ENCODE assay signal across 19 mouse cellular contexts in the genomic region with DNA sequence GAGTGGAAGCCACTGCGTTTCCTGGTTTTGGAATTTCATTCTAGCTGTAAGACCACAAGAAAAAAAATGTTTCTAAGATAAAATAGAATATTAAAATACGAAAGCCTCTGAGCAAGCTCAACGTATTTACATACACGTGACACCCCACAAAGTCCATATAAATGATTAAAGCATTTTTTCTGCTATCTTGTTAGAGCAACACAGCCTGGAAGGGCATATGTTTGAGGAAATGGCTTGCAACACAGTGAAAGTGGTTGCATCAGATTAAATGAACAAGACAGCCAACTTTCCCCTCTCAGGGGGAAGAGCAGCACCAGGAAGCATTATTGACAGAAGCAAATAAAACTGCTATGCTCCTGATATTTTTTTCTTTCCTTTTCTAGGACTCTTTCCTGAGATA.
"Had no signal": no experiment of that assay in that cellular context is flagged by ENCODE, and none has a peak within 500 bp of the region (broad histone marks: within the 10 kb centered on the region; RNA-seq: fewer than 3 reads in every experiment).

No protein-coding gene starts in this region.

- H3K27me3 ChIP-seq: limb, embryonic 12.5 days; limb, embryonic 15.5 days; liver, embryonic 13.5 days; midbrain, embryonic 12.5 days; neural tube, embryonic 12.5 days; neural tube, embryonic 15.5 days; stomach, embryonic 15.5 days had no signal

- H3K4me2 ChIP-seq: limb, embryonic 12.5 days; limb, embryonic 15.5 days; liver, embryonic 13.5 days; lung, embryonic 14.5 days; midbrain, embryonic 12.5 days; neural tube, embryonic 12.5 days; neural tube, embryonic 15.5 days; stomach, embryonic 15.5 days had no signal

- H3K9ac ChIP-seq: limb, embryonic 12.5 days; limb, embryonic 15.5 days; liver, embryonic 13.5 days; lung, embryonic 14.5 days; midbrain, embryonic 12.5 days; neural tube, embryonic 12.5 days; neural tube, embryonic 15.5 days; stomach, embryonic 15.5 days had no signal

- H3K4me3 ChIP-seq: limb, embryonic 12.5 days; limb, embryonic 15.5 days; liver, embryonic 13.5 days; midbrain, embryonic 12.5 days; neural tube, embryonic 12.5 days; neural tube, embryonic 15.5 days; stomach, embryonic 15.5 days had no signal

- H3K27ac ChIP-seq: limb, embryonic 12.5 days; limb, embryonic 15.5 days; liver, embryonic 13.5 days; macrophage; midbrain, embryonic 12.5 days; neural tube, embryonic 12.5 days; neural tube, embryonic 15.5 days; stomach, embryonic 15.5 days had no signal

- ATAC-seq: intestine, postnatal 0 days; lung, postnatal 0 days had no signal

- H3K36me3 ChIP-seq: limb, embryonic 12.5 days; limb, embryonic 15.5 days; liver, embryonic 13.5 days; midbrain, embryonic 12.5 days; neural tube, embryonic 12.5 days; neural tube, embryonic 15.5 days; stomach, embryonic 15.5 days had no signal

- H3K9me3 ChIP-seq: limb, embryonic 12.5 days; limb, embryonic 15.5 days; midbrain, embryonic 12.5 days; neural tube, embryonic 12.5 days; neural tube, embryonic 15.5 days; stomach, embryonic 15.5 days had no signal

- DNase-seq: kidney, adult 2 months; kidney, postnatal 10 days; kidney, postnatal 4 days; left cerebral cortex, postnatal 4 days; liver, embryonic 13.5 days; lung, embryonic 14.5 days; retina, postnatal 1 day; right cerebral cortex, postnatal 25 days; spleen, adult 18-20 months; thymus, postnatal 36 days had no signal

- H3K4me1 ChIP-seq: limb, embryonic 12.5 days; limb, embryonic 15.5 days; liver, embryonic 13.5 days; midbrain, embryonic 12.5 days; neural tube, embryonic 12.5 days; neural tube, embryonic 15.5 days; stomach, embryonic 15.5 days had no signal
